Mouse (Mus musculus) intestine, postnatal 0 days (tissue): ENCODE results near the gene Cadm3. TPM values are rescaled to one million over a fixed set of nuclear protein-coding genes. Genes with fewer than 3 reads are reported as not detected.

ENCODE experiments used
- ATAC-seq: fragments of 200-750 bp; cut with Nextera tagmentation; 2 replicates; pipeline ENCODE4 v1.8.0; 2017; ENCODE audit warnings: mild to moderate bottlenecking, moderate TSS enrichment, moderate library complexity
- H3K27ac ChIP-seq: fragments of 300-500 bp; sonication (generic); 2 replicates; pipeline ENCODE4 v1.5.1; 2014; ENCODE audit warnings: mild to moderate bottlenecking, low read depth, low read length, moderate library complexity
- H3K27me3 ChIP-seq: fragments of 300-500 bp; sonication (generic); replicated peaks from 2 replicates; pipeline ENCODE4 v1.6.1; 2014; ENCODE audit warnings: low read length, mixed read lengths; ENCODE audit not compliant: control insufficient read depth, insufficient read depth
- H3K36me3 ChIP-seq: fragments of 300-500 bp; sonication (generic); 2 replicates; pipeline ENCODE4 v1.6.1; 2014; ENCODE audit warnings: mild to moderate bottlenecking, moderate library complexity; ENCODE audit not compliant: control insufficient read depth, insufficient read depth
- H3K4me1 ChIP-seq: fragments of 300-500 bp; sonication (generic); replicated peaks from 2 replicates; pipeline ENCODE4 v1.6.1; 2014; ENCODE audit warnings: antibody characterized with exemption, low read length, mixed read lengths; ENCODE audit not compliant: control insufficient read depth, insufficient read depth
- H3K4me2 ChIP-seq: fragments of 300-500 bp; sonication (generic); replicated peaks from 2 replicates; pipeline ENCODE4 v1.6.1; 2014; ENCODE audit warnings: low read depth, mild to moderate bottlenecking, moderate library complexity
- H3K4me3 ChIP-seq: fragments of 300-500 bp; sonication (generic); 2 replicates; pipeline ENCODE4 v1.5.1; 2014; ENCODE audit warnings: low read depth, low read length
- H3K9ac ChIP-seq: fragments of 300-500 bp; sonication (generic); 2 replicates; pipeline ENCODE4 v1.6.1; 2014; ENCODE audit warnings: mild to moderate bottlenecking, low read depth, low read length
- H3K9me3 ChIP-seq: fragments of 300-500 bp; sonication (generic); 2 replicates; pipeline ENCODE4 v1.6.1; 2016; ENCODE audit warnings: mixed run types; ENCODE audit not compliant: control insufficient read depth
- CTCF ChIP-seq: sonication (generic); IDR thresholded peaks from 2 replicates; pipeline ENCODE4 v1.5.1; 2016; ENCODE audit warnings: low read depth, mild to moderate bottlenecking, control low read depth, antibody characterized with exemption, moderate library complexity
- WGBS: fragments of 180-500 bp; shearing (Covaris S2); extraction: QIAGEN DNeasy Blood & Tissue Kit; methylation state at CpG from one replicate; pipeline ENCODE4 v1.1.7; 2014; 5-methylcytosine and 5-hydroxymethylcytosine counted together
- polyA plus RNA-seq: library from polyadenylated mRNA; unstranded; fragments of >200 nt; fragmentation: Nextera tagmentation; extraction: Ambion mirVana; gene quantifications from 2 replicates; pipeline ENCODE4 v1.2.1, GENCODE M21; 2015

The Cadm3 gene
- polyA plus RNA-seq, result 0.85 and 1.2 TPM in 2 replicates

- Histone ChIP-seq H3K27ac (no peak within 1 kb of the TSS), H3K4me2 (peak within 1 kb of the TSS; percentile 65), H3K36me3 (no peaks in the 10 kb centered on the region), H3K9ac (peak within 1 kb of the TSS; percentile 40; the same call in 1 of the 2 replicates), H3K4me1 (no peaks in the 10 kb centered on the region), H3K27me3 (peaks cover 21% of the 10 kb centered on the region), H3K9me3 (no peaks in the 10 kb centered on the region), H3K4me3 (peak within 1 kb of the TSS; percentile 37)
- 0 out of 2 replicates have a peak, but pooled peaks have one; percentile 31 for ATAC-seq
- under 1% methylated on average over 39 of the region's 46 CpGs for WGBS
- TF ChIP-seq CTCF, result no peak
Measured at GRCm38 (mm10) chr1:173367356-173368046, at the start of gene Cadm3. Gene Cadm3 (minus strand): TSS chr1:173367695.

- no peak overlapping the region for H3K4me2 ChIP-seq
- H3K9ac ChIP-seq, result no peak overlapping the region
- no peaks in the 10 kb centered on the region for H3K9me3 ChIP-seq
- H3K36me3 ChIP-seq, result no peaks in the 10 kb centered on the region
- no peak for TF ChIP-seq CTCF
- WGBS, result 56% methylated on average over 3 of the region's 3 CpGs
- no peak overlapping the region for H3K4me3 ChIP-seq
- no peaks in the 10 kb centered on the region for H3K27me3 ChIP-seq
- no peaks in the 10 kb centered on the region for H3K4me1 ChIP-seq
- no peak overlapping the region for H3K27ac ChIP-seq
- no peak for ATAC-seq
Measured at GRCm38 (mm10) chr1:173414631-173415030, 47.1 kb upstream of the Cadm3 start.

DNA sequence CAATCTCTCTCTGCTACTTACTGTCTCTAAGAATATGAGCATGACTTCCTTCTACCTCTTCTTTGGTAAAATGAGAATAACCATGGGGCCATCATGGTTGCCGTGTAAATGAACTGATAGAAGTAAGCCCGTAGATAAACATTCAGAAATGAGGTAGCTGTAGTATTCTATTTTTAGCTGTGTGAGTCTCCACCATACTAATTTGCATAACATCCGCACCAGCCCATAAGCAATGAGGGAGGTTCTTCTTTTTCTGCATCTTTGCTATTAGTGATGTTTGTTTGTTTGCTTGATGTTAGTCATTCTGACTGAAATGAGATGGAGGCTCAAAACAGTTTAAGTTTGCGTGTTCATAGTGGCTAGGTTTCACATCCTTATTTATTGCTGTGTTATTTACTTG, 44.4 kb upstream of the Cadm3 start:
- Histone ChIP-seq H3K4me1 (no peaks in the 10 kb centered on the region), H3K27ac (no peak overlapping the region), H3K36me3 (no peaks in the 10 kb centered on the region), H3K4me2 (no peak overlapping the region), H3K27me3 (no peaks in the 10 kb centered on the region), H3K9ac (no peak overlapping the region), H3K4me3 (no peak overlapping the region), H3K9me3 (no peaks in the 10 kb centered on the region)
- ATAC-seq, result no peak
- WGBS, result 81% methylated on average over 4 of the region's 4 CpGs
- no peak for TF ChIP-seq CTCF

DNA sequence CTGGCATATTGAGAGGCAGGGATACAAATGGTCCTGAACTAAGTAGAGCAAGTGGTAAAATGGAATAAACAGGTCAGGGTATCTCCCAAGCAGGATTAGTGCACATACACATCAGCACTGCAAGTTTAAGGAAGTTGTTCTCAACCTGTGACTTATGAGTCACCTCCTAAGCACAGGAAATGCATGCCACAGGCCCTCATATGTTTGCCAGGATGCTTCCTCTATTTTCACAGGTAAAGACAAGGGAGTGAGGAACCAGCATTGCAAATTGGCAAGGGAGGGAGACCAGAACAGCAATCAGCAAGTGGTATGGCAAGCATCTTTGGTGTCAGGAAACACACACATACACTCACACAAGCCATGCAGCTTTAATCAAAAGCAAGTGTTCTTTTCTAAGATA, 41.6 kb upstream of the Cadm3 start:
- H3K9me3 ChIP-seq, result no peaks in the 10 kb centered on the region
- no peak overlapping the region for H3K9ac ChIP-seq
- H3K27me3 ChIP-seq, result no peaks in the 10 kb centered on the region
- no peak overlapping the region for H3K4me2 ChIP-seq
- TF ChIP-seq CTCF, result no peak
- H3K4me1 ChIP-seq, result no peaks in the 10 kb centered on the region
- H3K27ac ChIP-seq, result no peak overlapping the region
- no peaks in the 10 kb centered on the region for H3K36me3 ChIP-seq
- 0 out of 2 replicates have a peak, but pooled peaks have one; percentile 33 for ATAC-seq
- H3K4me3 ChIP-seq, result no peak overlapping the region

DNA sequence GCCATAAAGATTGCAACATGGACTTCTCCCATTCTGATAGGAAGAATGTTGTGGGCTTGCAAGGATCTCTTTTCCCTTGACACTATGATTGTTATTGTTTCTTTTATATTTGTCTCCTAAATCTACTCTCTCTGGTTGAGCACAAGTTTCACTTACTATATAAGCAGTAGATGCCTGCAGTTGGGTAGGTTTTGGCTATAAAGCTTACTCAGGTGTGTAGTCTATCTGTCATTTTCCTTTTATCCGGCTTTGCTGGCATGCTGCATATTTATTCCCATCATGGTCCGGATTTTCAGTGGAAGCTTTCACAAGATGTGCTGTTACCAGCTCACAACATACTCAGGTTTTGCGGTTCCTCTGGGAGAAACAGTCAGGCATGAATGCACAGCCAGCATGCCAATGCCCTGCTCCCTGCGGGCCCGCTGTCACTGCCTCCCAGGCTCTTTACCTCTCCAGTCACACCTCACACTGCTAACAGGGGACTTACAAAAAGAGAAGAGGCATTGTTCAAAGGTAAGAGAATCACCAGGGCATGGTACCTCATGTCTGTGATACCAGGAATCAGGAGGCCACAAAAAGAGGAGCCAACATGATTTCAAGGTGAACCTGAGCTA, 37.3 kb upstream of the Cadm3 start:
- Histone ChIP-seq H3K27me3 (no peaks in the 10 kb centered on the region), H3K36me3 (no peaks in the 10 kb centered on the region), H3K4me2 (no peak overlapping the region), H3K4me1 (no peaks in the 10 kb centered on the region), H3K4me3 (no peak overlapping the region), H3K9me3 (no peaks in the 10 kb centered on the region), H3K27ac (no peak overlapping the region), H3K9ac (no peak overlapping the region)
- WGBS, result 77% methylated on average over 5 of the region's 5 CpGs
- ATAC-seq, result no peak
- no peak for TF ChIP-seq CTCF

GRCm38 (mm10) chr1:173398323-173398970, 31.0 kb upstream of the Cadm3 start:
- 30% methylated on average over 3 of the region's 3 CpGs for WGBS
- H3K4me1 ChIP-seq, result no peaks in the 10 kb centered on the region
- no peak overlapping the region for H3K4me3 ChIP-seq
- H3K9ac ChIP-seq, result no peak overlapping the region
- peak; percentile 84 for TF ChIP-seq CTCF
- no peak overlapping the region for H3K4me2 ChIP-seq
- no peak overlapping the region for H3K27ac ChIP-seq
- H3K27me3 ChIP-seq, result no peaks in the 10 kb centered on the region
- no peaks in the 10 kb centered on the region for H3K36me3 ChIP-seq
- H3K9me3 ChIP-seq, result no peaks in the 10 kb centered on the region
- ATAC-seq, result no peak
